In genomic region chr3:152046895-152047294, GRCm38 (mm10) we compare ENCODE assay signal across 18 mouse cellular contexts.
"Had no signal": no experiment of that assay in that cellular context is flagged by ENCODE, and none has a peak within 500 bp of the region (broad histone marks: within the 10 kb centered on the region; RNA-seq: fewer than 3 reads in every experiment).

No protein-coding gene starts in this region.

- DNase-seq: kidney, adult 18-20 months; kidney, adult 9 months; kidney, postnatal 14 days; kidney, postnatal 4 days; liver; lung, adult 2 months; lung, postnatal 10 days; thymus, adult 2 months; thymus, postnatal 14 days had no signal

- H3K4me2 ChIP-seq: intestine, embryonic 15.5 days; limb, embryonic 13.5 days; liver, embryonic 12.5 days; liver, embryonic 15.5 days; midbrain, embryonic 12.5 days; midbrain, embryonic 15.5 days had no signal

- H3K27ac ChIP-seq: intestine, embryonic 15.5 days; limb, embryonic 10.5 days; limb, embryonic 13.5 days; liver, embryonic 12.5 days; liver, embryonic 15.5 days; macrophage; midbrain, embryonic 12.5 days; midbrain, embryonic 15.5 days; stomach, postnatal 0 days had no signal

- H3K9ac ChIP-seq: intestine, embryonic 15.5 days; limb, embryonic 13.5 days; liver, embryonic 12.5 days; liver, embryonic 15.5 days; midbrain, embryonic 12.5 days; midbrain, embryonic 15.5 days had no signal

- H3K9me3 ChIP-seq: intestine, embryonic 15.5 days; limb, embryonic 10.5 days; limb, embryonic 13.5 days; liver, embryonic 12.5 days; liver, embryonic 15.5 days; midbrain, embryonic 12.5 days; midbrain, embryonic 15.5 days had no signal

- H3K27me3 ChIP-seq: intestine, embryonic 15.5 days; limb, embryonic 13.5 days; liver, embryonic 12.5 days; liver, embryonic 15.5 days; midbrain, embryonic 12.5 days; midbrain, embryonic 15.5 days had no signal

- H3K4me1 ChIP-seq: intestine, embryonic 15.5 days; limb, embryonic 10.5 days; limb, embryonic 13.5 days; liver, embryonic 12.5 days; liver, embryonic 15.5 days; midbrain, embryonic 12.5 days; midbrain, embryonic 15.5 days had no signal

- H3K4me3 ChIP-seq: intestine, embryonic 15.5 days; limb, embryonic 10.5 days; limb, embryonic 13.5 days; liver, embryonic 12.5 days; liver, embryonic 15.5 days; midbrain, embryonic 12.5 days; midbrain, embryonic 15.5 days had no signal

- H3K36me3 ChIP-seq: intestine, embryonic 15.5 days; limb, embryonic 10.5 days; limb, embryonic 13.5 days; liver, embryonic 12.5 days; liver, embryonic 15.5 days; midbrain, embryonic 12.5 days; midbrain, embryonic 15.5 days had no signal

- ATAC-seq: intestine, embryonic 15.5 days; liver, embryonic 12.5 days; midbrain, embryonic 15.5 days had no signal
